Mouse (Mus musculus): ENCODE measurements at regions not wholly inside any gene's neighbourhood (a gene's known extent, or its start where the extent isn't known, plus 50 kb on each side); places are given as distances from the start of the nearest gene placed in this dataset.

- no peak for DNase-seq (ENCODE audit: extremely low spot score in 1 of 2, low spot score in 2 of 2)
- intact Hi-C loops (cut with DNase I): no loop called here
Measured at GRCm38 (mm10) chr1:103621984-103622383, 1146.3 kb upstream of the Cdh20 start.

DNA sequence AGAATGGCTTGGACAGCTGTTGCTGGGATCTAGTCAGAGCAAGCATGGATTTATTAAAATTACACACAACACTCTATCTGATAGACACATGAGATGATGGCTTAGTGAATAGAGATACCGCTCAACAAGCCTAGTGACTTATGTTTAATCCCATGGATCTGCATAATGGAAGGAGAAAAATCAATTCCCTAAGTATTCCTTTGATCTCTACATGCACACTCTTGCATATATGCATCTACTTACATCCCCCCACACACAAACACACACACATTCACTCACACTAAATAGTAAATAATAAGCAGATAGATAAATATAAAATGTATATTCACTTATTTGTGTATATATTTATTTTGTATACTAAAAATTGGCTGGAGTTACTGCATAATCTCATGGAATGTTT is 1123.0 kb upstream of the Cdh20 start:
- intact Hi-C loops (cut with DNase I): loop anchor here (5.0 kb wide), 1 partner anchor 178 kb away; no protein-coding TSS in a partner anchor

More for the DNA sequence above, 1123.0 kb upstream of the Cdh20 start:
- DNase-seq (ENCODE audit: extremely low spot score in 1 of 2, low spot score in 2 of 2): no peak

Measured in left cerebral cortex, postnatal 10 days (tissue).